Mouse (Mus musculus): Measurements from ENCODE around the gene E2f3. TPM values are rescaled to one million over a fixed set of nuclear protein-coding genes. Genes with fewer than 3 reads are reported as not detected.

Gene E2f3
- total RNA-seq, 2 experiments from 2014 or later, result 12.4 to 14.4 TPM

- DNase-seq, result no peak
These were observed 6.7 kb downstream of the E2f3 start for GRCm38 (mm10) chr13:29979140-29979564.

GRCm38 (mm10) chr13:29977358-29977757 lies 8.5 kb downstream of the E2f3 start:
- DNase-seq, result no peak

GRCm38 (mm10) chr13:29974066-29974465 lies 11.8 kb downstream of the E2f3 start:
- DNase-seq, result peak; percentile 16

GRCm38 (mm10) chr13:29973610-29974009 lies 12.3 kb downstream of the E2f3 start:
- DNase-seq, result no peak

GRCm38 (mm10) chr13:29970333-29970732 lies 15.5 kb downstream of the E2f3 start:
- no peak for DNase-seq

- DNase-seq, result no peak
These were observed 17.2 kb downstream of the E2f3 start for GRCm38 (mm10) chr13:29968636-29969035.

- DNase-seq, result no peak
These were observed 18.5 kb downstream of the E2f3 start for GRCm38 (mm10) chr13:29967367-29967766.

GRCm38 (mm10) chr13:29966966-29967365 lies 18.9 kb downstream of the E2f3 start:
- no peak for DNase-seq

- DNase-seq, result no peak
These were observed 21.8 kb downstream of the E2f3 start for GRCm38 (mm10) chr13:29964087-29964486.

- no peak for DNase-seq
These were observed 25.4 kb downstream of the E2f3 start for GRCm38 (mm10) chr13:29960416-29960815.

GRCm38 (mm10) chr13:29957731-29958254 lies 28.1 kb downstream of the E2f3 start:
- no peak for DNase-seq

- no peak for DNase-seq
These were observed 28.9 kb downstream of the E2f3 start for GRCm38 (mm10) chr13:29956821-29957421.

GRCm38 (mm10) chr13:29955296-29955695 lies 30.6 kb downstream of the E2f3 start:
- DNase-seq, result no peak

GRCm38 (mm10) chr13:29954741-29955140 lies 31.1 kb downstream of the E2f3 start:
- no peak for DNase-seq

GRCm38 (mm10) chr13:29953417-29954045 lies 32.3 kb downstream of the E2f3 start:
- no peak for DNase-seq

- no peak for DNase-seq
These were observed 39.8 kb downstream of the E2f3 start for GRCm38 (mm10) chr13:29946045-29946444.

GRCm38 (mm10) chr13:29944915-29945570 lies 40.8 kb downstream of the E2f3 start:
- no peak for DNase-seq

GRCm38 (mm10) chr13:29944493-29944892 lies 41.4 kb downstream of the E2f3 start:
- DNase-seq, result no peak

- no peak for DNase-seq
These were observed 42.3 kb downstream of the E2f3 start for GRCm38 (mm10) chr13:29943541-29944039.

GRCm38 (mm10) chr13:29940071-29940470 lies 45.8 kb downstream of the E2f3 start:
- DNase-seq, result no peak

GRCm38 (mm10) chr13:29939399-29939798 lies 46.5 kb downstream of the E2f3 start:
- no peak for DNase-seq

- DNase-seq, result peak; percentile 22
These were observed 47.1 kb downstream of the E2f3 start for GRCm38 (mm10) chr13:29938776-29939175.

GRCm38 (mm10) chr13:29926168-29926567 lies 59.7 kb downstream of the E2f3 start:
- DNase-seq, result no peak
